Mouse (Mus musculus) heart, postnatal 0 days (tissue): ENCODE data around the gene Plxna1.

Experiments
- CTCF ChIP-seq: IDR thresholded peaks from 2 replicates; pipeline ENCODE4 v1.5.1; 2016; ENCODE audit warnings: antibody characterized with exemption, control low read depth, low read depth
- EP300 ChIP-seq: IDR thresholded peaks from 2 replicates; pipeline ENCODE4 v1.6.1; 2016; ENCODE audit warnings: antibody characterized with exemption, low read depth

GRCm38 (mm10) chr6:89355661-89356060 is 6.8 kb downstream of the Plxna1 start:
- TF ChIP-seq CTCF, result no peak
- TF ChIP-seq EP300, result no peak
